In the genomic region with DNA sequence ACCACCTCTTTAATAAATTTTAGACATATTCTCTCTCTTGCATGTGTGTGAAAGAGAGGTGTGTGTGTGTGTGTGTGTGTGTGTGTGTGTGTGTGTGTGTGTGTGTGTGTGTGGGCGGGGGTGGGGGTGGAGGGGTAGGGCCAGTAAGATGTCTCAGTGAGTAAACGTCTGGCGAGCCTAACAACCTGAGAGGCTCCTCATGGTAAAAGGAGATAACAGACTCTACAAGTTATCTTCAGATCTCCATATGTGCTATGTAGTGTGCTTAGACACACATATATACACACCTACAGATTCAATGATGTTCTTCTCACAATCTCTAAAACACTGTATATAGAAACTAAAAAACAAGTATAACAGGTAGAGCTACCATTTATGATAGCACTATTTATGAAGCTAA, we compare ENCODE assay signal across 19 mouse cellular contexts. TPM values are rescaled to one million over a fixed set of nuclear protein-coding genes. Genes with fewer than 3 reads are reported as not detected.
A peak's percentile ranks its signal among the peaks of the same experiment; 100 is the strongest.
DNase-seq lines count a peak whose midpoint lies in the region; ATAC-seq and TF ChIP-seq lines count a peak whose summit lies in the region.
"Had no signal": no experiment of that assay in that cellular context is flagged by ENCODE, and none has a peak within 500 bp of the region (broad histone marks: within the 10 kb centered on the region; RNA-seq: fewer than 3 reads in every experiment).

No protein-coding gene starts in this region.

- no peak overlapping the region for H3K4me3 ChIP-seq in MEL (ENCODE audit: control insufficient read depth in 1 of 2, insufficient read depth in 1 of 2, low read depth in 2 of 2, low read length in 2 of 2)
- no peak overlapping the region for H3K4me3 ChIP-seq in liver, embryonic 13.5 days (replicated peaks)
- H3K4me3 ChIP-seq in liver, postnatal 0 days (ENCODE audit: low read depth, low read length) = no peak overlapping the region
- H3K4me3 ChIP-seq in heart, embryonic 11.5 days (ENCODE audit: low read depth, low read length) = no peak overlapping the region
- H3K4me3 ChIP-seq: embryonic facial prominence, embryonic 15.5 days; forebrain, embryonic 12.5 days; heart, adult 2 months; heart, embryonic 12.5 days; hindbrain, embryonic 15.5 days had no signal

- 0% methylated on average over 2 of the region's 3 CpGs for WGBS in liver, embryonic 13.5 days (ENCODE audit: insufficient replicate concordance)
- WGBS in liver, postnatal 0 days (ENCODE audit: insufficient replicate concordance) = 56% methylated on average over 3 of the region's 3 CpGs
- 53% methylated on average over 3 of the region's 3 CpGs for WGBS in heart, embryonic 11.5 days (ENCODE audit: insufficient replicate concordance)

- peak; percentile 53 for ATAC-seq in erythroid progenitor cell, adult 5-6 weeks (replicated peaks; ENCODE audit: low FRiP score, poor library complexity, severe bottlenecking)
- peak; percentile 87 for ATAC-seq in liver, embryonic 13.5 days (ENCODE audit: low read depth)
- peak; percentile 66 for ATAC-seq in liver, postnatal 0 days
- ATAC-seq in heart, embryonic 11.5 days (replicated peaks; ENCODE audit: insufficient number of reproducible peaks, low FRiP score, low TSS enrichment) = no peak
- ATAC-seq: forebrain, embryonic 16.5 days had no signal

- peak; percentile 55 for DNase-seq in MEL (ENCODE audit: low read depth, low spot score)
- no peak for DNase-seq in liver, embryonic 13.5 days
- DNase-seq in liver, postnatal 0 days = no peak
- DNase-seq in B cell, adult 2 months = no peak
- no peak for DNase-seq in heart, postnatal 10 days
- no peak for DNase-seq in cerebellum, postnatal 10 days
- DNase-seq: adrenal gland, postnatal 10 days; cerebellum, adult 11-12 months; cerebellum, adult 9-10 months; gastrocnemius, postnatal 10 days; heart, adult 2 months; heart, postnatal 36 days had no signal

- intact Hi-C loops in heart, postnatal 10 days (cut with DNase I) = loop anchor here (5.0 to 10.0 kb wide), 2 partner anchors 34 to 96 kb away; a partner anchor contains a TSS

- no peaks in the 10 kb centered on the region for H3K9me3 ChIP-seq in MEL (replicated peaks; ENCODE audit: insufficient read depth, low read length)
- no peaks in the 10 kb centered on the region for H3K9me3 ChIP-seq in liver, embryonic 13.5 days (replicated peaks)
- H3K9me3 ChIP-seq in liver, postnatal 0 days (ENCODE audit: low read length) = no peaks in the 10 kb centered on the region
- H3K9me3 ChIP-seq in heart, embryonic 11.5 days (replicated peaks; ENCODE audit: control insufficient read depth, low read length) = no peaks in the 10 kb centered on the region
- H3K9me3 ChIP-seq: forebrain, embryonic 12.5 days; heart, embryonic 12.5 days; hindbrain, embryonic 15.5 days had no signal

- peaks cover 0 to 62% of the 10 kb centered on the region in 2 experiments; a peak in 2 of 4 replicates for H3K36me3 ChIP-seq in MEL (ENCODE audit: control insufficient read depth in 1 of 2, insufficient read depth in 2 of 2, low read length in 2 of 2)
- H3K36me3 ChIP-seq in liver, embryonic 13.5 days = no peaks in the 10 kb centered on the region
- no peaks in the 10 kb centered on the region for H3K36me3 ChIP-seq in liver, postnatal 0 days (replicated peaks; ENCODE audit: insufficient read depth, low read length)
- no peaks in the 10 kb centered on the region for H3K36me3 ChIP-seq in heart, embryonic 11.5 days (ENCODE audit: control insufficient read depth, insufficient read depth, low read length)
- H3K36me3 ChIP-seq: embryonic facial prominence, embryonic 15.5 days; forebrain, embryonic 12.5 days; heart, embryonic 12.5 days; hindbrain, embryonic 15.5 days had no signal

- H3K4me2 ChIP-seq in liver, embryonic 13.5 days = peak overlapping the region; percentile 26; the same call in 1 of the 2 replicates
- H3K4me2 ChIP-seq in liver, postnatal 0 days (ENCODE audit: low read depth, low read length) = peak overlapping the region; percentile 24
- H3K4me2 ChIP-seq in heart, embryonic 11.5 days = no peak overlapping the region
- H3K4me2 ChIP-seq: embryonic facial prominence, embryonic 15.5 days; forebrain, embryonic 12.5 days; heart, embryonic 12.5 days; hindbrain, embryonic 15.5 days had no signal

- H3K27ac ChIP-seq in MEL (ENCODE audit: control insufficient read depth, low read depth, low read length) = peak overlapping the region; percentile 83
- H3K27ac ChIP-seq in liver, embryonic 13.5 days = peak overlapping the region; percentile 72
- H3K27ac ChIP-seq in liver, postnatal 0 days (ENCODE audit: low read depth) = peak overlapping the region; percentile 53; the same call in 1 of the 2 replicates
- no peak overlapping the region for H3K27ac ChIP-seq in heart, embryonic 11.5 days (ENCODE audit: low read depth, low read length)
- H3K27ac ChIP-seq: embryonic facial prominence, embryonic 15.5 days; forebrain, embryonic 12.5 days; heart, adult 2 months; hindbrain, embryonic 15.5 days had no signal

- no peak for TF ChIP-seq CTCF in MEL (IDR thresholded peaks at IDR 0.05 in 2 of 3, conservative IDR thresholded peaks at IDR 0.05 in 1 of 3; ENCODE audit: control insufficient read depth in 1 of 3, insufficient read depth in 1 of 3, low read depth in 2 of 3, low read length in 3 of 3, poor library complexity in 1 of 3, severe bottlenecking in 1 of 3)
- no peak for TF ChIP-seq CTCF in liver, postnatal 0 days (IDR thresholded peaks at IDR 0.05; ENCODE audit: low read depth)

- no peak for TF ChIP-seq POLR2A in MEL (IDR thresholded peaks at IDR 0.05; ENCODE audit: control insufficient read depth in 1 of 2, insufficient read depth in 1 of 2, low read depth in 1 of 2, low read length in 2 of 2, poor library complexity in 1 of 2)

- no peaks in the 10 kb centered on the region for H3K27me3 ChIP-seq in MEL (ENCODE audit: control insufficient read depth in 1 of 2, insufficient read depth in 2 of 2, low read length in 2 of 2)
- no peaks in the 10 kb centered on the region for H3K27me3 ChIP-seq in liver, embryonic 13.5 days
- H3K27me3 ChIP-seq in liver, postnatal 0 days (ENCODE audit: insufficient read depth, low read length) = no peaks in the 10 kb centered on the region
- 0 out of 2 replicates have a peak, but pooled peaks cover 2% of the 10 kb centered on the region for H3K27me3 ChIP-seq in heart, embryonic 11.5 days (ENCODE audit: control insufficient read depth, insufficient read depth, low read length)
- H3K27me3 ChIP-seq: embryonic facial prominence, embryonic 15.5 days; heart, embryonic 12.5 days had no signal

- H3K9ac ChIP-seq in MEL (ENCODE audit: control insufficient read depth, low read depth, low read length, poor library complexity, severe bottlenecking) = peak overlapping the region; percentile 49
- no peak overlapping the region for H3K9ac ChIP-seq in liver, embryonic 13.5 days
- no peak overlapping the region for H3K9ac ChIP-seq in liver, postnatal 0 days (replicated peaks)
- no peak overlapping the region for H3K9ac ChIP-seq in heart, embryonic 11.5 days (ENCODE audit: low read depth, low read length)
- H3K9ac ChIP-seq: embryonic facial prominence, embryonic 15.5 days; forebrain, embryonic 12.5 days; heart, embryonic 12.5 days; hindbrain, embryonic 15.5 days had no signal

- peak; percentile 80 to 82 for TF ChIP-seq EP300 in MEL (IDR thresholded peaks at IDR 0.05; ENCODE audit: low read depth in 1 of 2, low read length in 2 of 2)
- TF ChIP-seq EP300 in liver, postnatal 0 days (IDR thresholded peaks at IDR 0.05; ENCODE audit: low read depth) = peak; percentile 76

- TF ChIP-seq RAD21 in MEL (IDR thresholded peaks at IDR 0.05; ENCODE audit: low read depth, low read length) = no peak

- H3K4me1 ChIP-seq in MEL (ENCODE audit: control insufficient read depth in 1 of 2, insufficient read depth in 2 of 2, low read length in 2 of 2) = peaks cover 49 to 51% of the 10 kb centered on the region in 2 experiments
- peaks cover 61% of the 10 kb centered on the region for H3K4me1 ChIP-seq in liver, embryonic 13.5 days (replicated peaks)
- peaks cover 14% of the 10 kb centered on the region for H3K4me1 ChIP-seq in liver, postnatal 0 days (ENCODE audit: insufficient read depth)
- H3K4me1 ChIP-seq in heart, embryonic 11.5 days (ENCODE audit: control insufficient read depth, insufficient read depth, low read length) = no peaks in the 10 kb centered on the region; the same call in 1 of the 2 replicates

- peaks cover 19% of the 10 kb centered on the region for H3K79me2 ChIP-seq in MEL (ENCODE audit: control insufficient read depth, insufficient read depth, low read length, poor library complexity)

TF ChIP-seq in MEL, 35 proteins besides CTCF, POLR2A, EP300 and RAD21 (continues in another document):
- TF ChIP-seq SIN3A (IDR thresholded peaks at IDR 0.05; ENCODE audit: low read length) = 0 out of 2 replicates have a peak, but pooled peaks have one; percentile 50
- no peak for TF ChIP-seq USF2 (IDR thresholded peaks at IDR 0.05; ENCODE audit: borderline replicate concordance in 1 of 2, insufficient read depth in 1 of 2, low read depth in 1 of 2, low read length in 2 of 2)
- no peak for TF ChIP-seq E2F4 (IDR thresholded peaks at IDR 0.05; ENCODE audit: borderline replicate concordance, low read depth, low read length)
- TF ChIP-seq TAL1 (IDR thresholded peaks at IDR 0.05; ENCODE audit: low read length) = peak; percentile 36
- TF ChIP-seq NELFE (IDR thresholded peaks at IDR 0.05; ENCODE audit: low read depth, low read length) = no peak

RNA-seq across cellular contexts. Expression of a gene that starts 3.8 kb away (rescaled TPM):
- total RNA-seq in MEL (2012; rRNA removed) = 35.4 and 37.9 TPM in 2 replicates
- 100 to 1,000 TPM in 1 of 2 experiments, 10 to 100 TPM in 1; 64.3 to 321 TPM for polyA plus RNA-seq in MEL (2012; ENCODE audit: insufficient read depth in 1 of 2, insufficient read length in 2 of 2, low read depth in 1 of 2, low replicate concordance in 2 of 2, missing spikeins in 1 of 2)
- 36.5 and 45.0 TPM in 2 replicates for total RNA-seq in erythroid progenitor cell, adult 5-6 weeks (2015; ENCODE audit: low replicate concordance)
- 14.9 and 30.3 TPM in 2 replicates for total RNA-seq in erythroid progenitor cell, adult 5-6 weeks (2017; ENCODE audit: low replicate concordance)
- 23.4 and 29.3 TPM in 2 replicates for polyA plus RNA-seq in liver, embryonic 13.5 days (2015; fragmentation: Nextera tagmentation; extraction: Ambion mirVana)
- polyA plus RNA-seq in liver, postnatal 0 days (2015; fragmentation: Nextera tagmentation; extraction: Ambion mirVana) = 11.9 and 12.1 TPM in 2 replicates
- polyA plus RNA-seq in heart, embryonic 11.5 days (2014; fragmentation: Nextera tagmentation; extraction: Ambion mirVana) = 11.6 and 14.4 TPM in 2 replicates
- total RNA-seq in heart, postnatal 10 days (2021) = 1 to 10 TPM; 8.1 to 8.6 TPM

RNA-seq across cellular contexts. Expression of a gene that starts 34.5 kb away (rescaled TPM):
- total RNA-seq in MEL (2012; rRNA removed) = 9.6 and 14.1 TPM in 2 replicates
- polyA plus RNA-seq in MEL (2012; ENCODE audit: insufficient read depth in 1 of 2, insufficient read length in 2 of 2, low read depth in 1 of 2, low replicate concordance in 2 of 2, missing spikeins in 1 of 2) = 10 to 100 TPM in 1 of 2 experiments, not detected in 1; 12.1 TPM
- 7.9 and 23.5 TPM in 2 replicates for total RNA-seq in erythroid progenitor cell, adult 5-6 weeks (2015; ENCODE audit: low replicate concordance)
- total RNA-seq in erythroid progenitor cell, adult 5-6 weeks (2017; ENCODE audit: low replicate concordance) = 20.0 and 20.3 TPM in 2 replicates
- 10.6 and 13.6 TPM in 2 replicates for polyA plus RNA-seq in liver, embryonic 13.5 days (2015; fragmentation: Nextera tagmentation; extraction: Ambion mirVana)
- polyA plus RNA-seq in liver, postnatal 0 days (2015; fragmentation: Nextera tagmentation; extraction: Ambion mirVana) = 23.0 and 26.7 TPM in 2 replicates
- polyA plus RNA-seq in heart, embryonic 11.5 days (2014; fragmentation: Nextera tagmentation; extraction: Ambion mirVana) = 12.6 and 12.7 TPM in 2 replicates
- total RNA-seq in heart, postnatal 10 days (2021) = 1 to 10 TPM; 6.2 to 8.0 TPM
